Mouse (Mus musculus) heart, adult 2 months (tissue): ENCODE measurements around the gene Tnfaip2.

Source experiments
- CTCF ChIP-seq: fragments of 200-600 bp; IDR thresholded peaks from 2 replicates; pipeline ENCODE4 v1.8.1; 2022; ENCODE audit warnings: antibody characterized with exemption, mild to moderate bottlenecking, moderate library complexity
- POLR2A ChIP-seq: fragments of 200-500 bp; IDR thresholded peaks from 2 replicates; pipeline ENCODE4 v1.6.1; 2011; ENCODE audit warnings: mild to moderate bottlenecking, low read depth, low read length, control low read depth; ENCODE audit not compliant: insufficient read depth

DNA sequence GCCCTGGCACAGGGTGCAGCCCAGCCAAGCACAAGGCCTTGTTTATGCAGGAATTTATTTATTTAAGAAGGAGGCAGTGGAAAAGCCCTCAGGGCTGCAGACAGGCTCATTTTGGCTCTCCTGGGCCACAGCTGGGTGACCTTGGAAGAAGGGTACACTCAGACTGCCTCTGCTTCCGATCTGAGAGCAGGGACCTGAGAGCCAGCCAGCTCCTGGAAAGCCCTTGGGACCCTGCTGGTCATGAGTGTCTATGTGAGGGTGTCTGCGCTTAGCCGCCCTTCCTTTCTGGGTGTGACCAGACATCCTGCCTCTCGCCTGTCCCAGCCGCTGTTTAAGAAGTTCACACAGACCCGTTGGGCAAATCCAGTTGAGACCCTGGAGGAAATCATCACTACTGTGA lies 8.1 kb downstream of the Tnfaip2 start:
- TF ChIP-seq CTCF (no peak), POLR2A (0 out of 2 replicates have a peak, but pooled peaks have one; percentile 26)
